Mouse (Mus musculus): ENCODE measurements around the gene Ccdc125.
"Not testable (repeated sequence)": the region's sequence is repeated elsewhere in the genome, so short reads cannot be mapped to it uniquely, and the experiment has no call there.

Gene Ccdc125

DNA sequence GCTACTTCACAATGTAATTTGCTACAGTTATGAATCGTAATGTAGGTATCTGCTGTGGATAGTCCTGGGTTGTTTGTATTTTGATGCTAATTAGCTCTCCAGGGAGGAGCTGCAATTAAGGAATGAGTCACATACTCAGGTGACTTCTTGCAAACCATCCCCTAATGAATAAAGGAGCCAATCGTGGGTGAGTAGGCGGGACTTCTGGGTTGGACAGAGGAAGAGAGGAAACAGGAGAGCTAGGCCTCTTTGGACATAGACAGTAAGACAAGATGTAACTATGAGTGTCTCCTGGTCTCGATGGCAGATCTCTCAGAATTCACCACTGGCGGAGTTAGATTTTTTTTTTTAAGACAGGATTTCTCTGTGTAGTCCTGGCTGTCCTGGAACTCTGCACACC lies 52.1 kb downstream of the Ccdc125 start:
- DNase-seq (ENCODE audit: low read depth) = no peak

- DNase-seq (ENCODE audit: low read depth) = no peak
Observed at GRCm38 (mm10) chr13:100724051-100724754, 54.7 kb downstream of the Ccdc125 start.

DNA sequence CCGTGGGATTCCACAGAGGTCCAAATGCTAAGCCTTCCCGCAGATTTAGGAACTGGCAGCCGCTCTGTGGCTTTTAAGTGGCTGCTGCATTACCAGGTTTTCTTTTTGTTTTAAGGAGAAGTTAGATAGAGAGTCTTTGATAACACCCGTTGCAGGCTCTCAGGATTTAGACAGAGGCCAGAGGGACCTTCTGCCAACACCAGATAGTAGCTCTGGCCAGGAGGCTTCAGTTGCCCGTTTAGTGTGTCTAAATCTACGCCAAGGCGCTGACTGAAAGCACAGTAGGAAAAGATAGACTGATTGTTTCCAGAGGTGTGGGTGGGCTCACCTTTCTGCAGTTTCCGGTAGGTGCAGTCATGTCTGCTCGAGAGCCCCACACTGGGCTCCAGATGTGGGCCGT lies 55.7 kb downstream of the Ccdc125 start:
- no peak for DNase-seq (ENCODE audit: low read depth)

- no peak for DNase-seq (ENCODE audit: low read depth)
Observed at GRCm38 (mm10) chr13:100728086-100728485, 58.6 kb downstream of the Ccdc125 start.

DNA sequence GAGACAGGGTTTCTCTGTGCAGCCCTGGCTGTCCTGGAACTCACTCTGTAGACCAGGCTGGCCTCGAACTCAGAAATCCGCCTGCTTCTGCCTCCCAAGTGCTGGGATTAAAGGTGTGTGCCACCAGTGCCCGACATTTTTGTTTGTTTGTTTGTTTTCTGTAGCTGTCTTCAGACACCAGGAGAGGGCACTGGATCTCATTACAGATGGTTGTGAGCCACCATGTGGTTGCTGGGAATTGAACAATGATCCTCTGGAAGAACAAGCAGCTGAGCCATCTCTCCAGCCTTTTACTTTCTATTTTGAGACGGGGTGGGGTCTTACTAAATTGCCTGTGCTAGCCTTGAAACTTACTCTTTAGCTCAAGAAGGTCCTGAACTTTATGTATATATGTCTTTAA lies 59.0 kb downstream of the Ccdc125 start:
- not testable (repeated sequence) for DNase-seq (ENCODE audit: low read depth)

- peak; percentile 50 for DNase-seq (ENCODE audit: low read depth)
Observed at GRCm38 (mm10) chr13:100730153-100730860, 60.8 kb downstream of the Ccdc125 start.

- DNase-seq (ENCODE audit: low read depth) = peak; percentile 98
Observed at GRCm38 (mm10) chr13:100730861-100731176, 61.3 kb downstream of the Ccdc125 start, which contains the start of gene Cdk7. Cdk7 (minus strand) TSS chr13:100730939.

DNA sequence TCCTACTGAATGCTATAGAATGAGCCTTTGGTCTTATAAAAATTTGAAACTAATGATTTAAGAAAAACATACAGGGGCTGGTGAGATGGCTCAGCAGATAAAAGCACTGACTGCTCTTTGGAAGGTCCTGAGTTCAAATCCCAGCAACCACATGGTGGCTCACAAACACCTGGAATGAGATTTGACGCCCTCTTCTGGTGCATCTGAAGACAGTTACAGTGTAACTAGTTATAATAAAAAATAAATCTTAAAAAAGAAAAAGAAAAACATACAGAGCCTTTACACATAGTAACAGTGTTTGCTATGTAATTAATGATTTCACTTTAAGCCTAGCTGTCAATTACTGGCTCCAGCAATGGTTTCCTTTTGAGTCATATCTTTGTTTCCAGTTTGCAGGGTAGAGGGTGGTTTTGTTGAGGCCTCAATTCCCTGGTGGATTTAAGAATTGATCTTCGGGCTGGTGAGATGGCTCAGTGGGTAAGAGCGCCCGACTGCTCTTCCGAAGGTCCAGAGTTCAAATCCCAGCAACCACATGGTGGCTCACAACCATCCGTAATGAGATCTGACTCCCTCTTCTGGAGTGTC lies 62.0 kb downstream of the Ccdc125 start:
- DNase-seq (ENCODE audit: low read depth) = peak; percentile 29

GRCm38 (mm10) chr13:100732756-100733155 lies 63.2 kb downstream of the Ccdc125 start:
- DNase-seq (ENCODE audit: low read depth) = no peak

GRCm38 (mm10) chr13:100742831-100743230 lies 73.3 kb downstream of the Ccdc125 start:
- no peak for DNase-seq (ENCODE audit: low read depth)

GRCm38 (mm10) chr13:100743346-100744035 lies 74.0 kb downstream of the Ccdc125 start:
- no peak for DNase-seq (ENCODE audit: low read depth)

GRCm38 (mm10) chr13:100744036-100744744 lies 74.7 kb downstream of the Ccdc125 start, which contains the start of gene Mrps36:
Mrps36 (minus strand) TSS chr13:100744659.
- peak; percentile 94 for DNase-seq (ENCODE audit: low read depth)

- no peak for DNase-seq (ENCODE audit: low read depth)
Observed at GRCm38 (mm10) chr13:100746090-100746489, 76.6 kb downstream of the Ccdc125 start.
